Comparison of ENCODE assay signal across 17 mouse cellular contexts in the genomic region with DNA sequence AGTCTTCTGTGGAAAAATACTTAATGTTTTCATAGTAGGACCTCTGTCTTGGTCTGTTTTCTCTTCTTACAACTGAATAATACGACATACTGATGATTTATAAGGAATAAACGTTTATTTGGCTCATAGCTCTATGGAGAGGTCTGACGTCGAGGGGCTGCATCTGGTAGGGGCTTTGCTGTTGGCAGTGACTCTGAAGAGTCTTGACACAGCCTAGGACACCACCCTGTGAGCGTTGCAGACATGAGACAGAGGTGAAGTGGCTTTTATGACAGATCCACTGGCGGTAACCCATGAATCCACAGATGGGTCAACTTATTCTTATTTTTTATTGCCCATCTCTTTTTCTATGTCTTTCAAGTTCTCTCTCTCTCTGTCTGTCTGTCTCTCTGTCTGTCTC. TPM values are rescaled to one million over a fixed set of nuclear protein-coding genes. Genes with fewer than 3 reads are reported as not detected.
"Had no signal": no experiment of that assay in that cellular context is flagged by ENCODE, and none has a peak within 500 bp of the region (broad histone marks: within the 10 kb centered on the region; RNA-seq: fewer than 3 reads in every experiment).

No protein-coding gene starts in this region.

- H3K36me3 ChIP-seq: liver, embryonic 12.5 days; midbrain, embryonic 10.5 days; midbrain, embryonic 12.5 days; neural tube, embryonic 13.5 days; neural tube, embryonic 15.5 days had no signal

- H3K27me3 ChIP-seq: liver, embryonic 12.5 days; midbrain, embryonic 12.5 days; neural tube, embryonic 13.5 days; neural tube, embryonic 15.5 days had no signal

- H3K4me3 ChIP-seq: liver, embryonic 12.5 days; midbrain, embryonic 10.5 days; midbrain, embryonic 12.5 days; myocyte; neural tube, embryonic 13.5 days; neural tube, embryonic 15.5 days had no signal

- ATAC-seq: liver, embryonic 12.5 days; midbrain, embryonic 16.5 days had no signal

- H3K9me3 ChIP-seq: liver, embryonic 12.5 days; midbrain, embryonic 10.5 days; midbrain, embryonic 12.5 days; neural tube, embryonic 13.5 days; neural tube, embryonic 15.5 days had no signal

- H3K4me1 ChIP-seq: midbrain, embryonic 12.5 days; neural tube, embryonic 13.5 days had no signal

- H3K4me2 ChIP-seq: liver, embryonic 12.5 days; midbrain, embryonic 12.5 days; neural tube, embryonic 13.5 days; neural tube, embryonic 15.5 days had no signal

- DNase-seq: midbrain, embryonic 14.5 days; retina, postnatal 1 day; right cerebral cortex, adult 18-20 months; right cerebral cortex, postnatal 25 days; right cerebral cortex, postnatal 4 days; spleen, adult 18-20 months; thymus, adult 18-20 months; thymus, postnatal 14 days; thymus, postnatal 36 days had no signal

- H3K27ac ChIP-seq: liver, embryonic 12.5 days; liver, embryonic 14.5 days; midbrain, embryonic 10.5 days; midbrain, embryonic 12.5 days; neural tube, embryonic 13.5 days; neural tube, embryonic 15.5 days had no signal

- H3K9ac ChIP-seq: liver, embryonic 12.5 days; liver, embryonic 14.5 days; midbrain, embryonic 12.5 days; neural tube, embryonic 13.5 days; neural tube, embryonic 15.5 days had no signal

RNA-seq across cellular contexts. Expression of a gene that starts 52.5 kb away (rescaled TPM):
- polyA plus RNA-seq: myocyte had no signal
